Mouse (Mus musculus): Measurements from ENCODE around the gene Slco1a5. TPM values are rescaled to one million over a fixed set of nuclear protein-coding genes. Genes with fewer than 3 reads are reported as not detected.

Gene Slco1a5
- polyA plus RNA-seq, 1 experiment from 2014 or later: 0.32 TPM

GRCm38 (mm10) chr6:142239468-142239867 lies 83.3 kb downstream of the Slco1a5 start:
- no peak overlapping the region for H3K9ac ChIP-seq (replicated peaks; ENCODE audit: low read length)
- H3K4me3 ChIP-seq (replicated peaks; ENCODE audit: low read depth, low read length): no peak overlapping the region
- no peaks in the 10 kb centered on the region for H3K9me3 ChIP-seq (ENCODE audit: control insufficient read depth, low read length)
- DNase-seq (no peak), ATAC-seq (ENCODE audit: low FRiP score, low TSS enrichment) (no peak)
- WGBS: 89% methylated on average over 1 of the region's 1 CpGs
- no peaks in the 10 kb centered on the region for H3K4me1 ChIP-seq (ENCODE audit: control insufficient read depth, insufficient read depth, low read length)
- no peaks in the 10 kb centered on the region for H3K36me3 ChIP-seq (ENCODE audit: control insufficient read depth, insufficient read depth, low read length)
- H3K27ac ChIP-seq (replicated peaks; ENCODE audit: low read depth, low read length): no peak overlapping the region
- H3K27me3 ChIP-seq (ENCODE audit: control insufficient read depth, insufficient read depth, low read length): no peaks in the 10 kb centered on the region
- no peak overlapping the region for H3K4me2 ChIP-seq (ENCODE audit: low read length)

- H3K4me1 ChIP-seq (ENCODE audit: control insufficient read depth, insufficient read depth, low read length): no peaks in the 10 kb centered on the region
- no peak for ATAC-seq (ENCODE audit: low FRiP score, low TSS enrichment)
- H3K4me3 ChIP-seq (replicated peaks; ENCODE audit: low read depth, low read length): no peak overlapping the region
- H3K36me3 ChIP-seq (ENCODE audit: control insufficient read depth, insufficient read depth, low read length): no peaks in the 10 kb centered on the region
- H3K27me3 ChIP-seq (ENCODE audit: control insufficient read depth, insufficient read depth, low read length): no peaks in the 10 kb centered on the region
- no peak overlapping the region for H3K4me2 ChIP-seq (ENCODE audit: low read length)
- H3K27ac ChIP-seq (replicated peaks; ENCODE audit: low read depth, low read length): no peak overlapping the region
- H3K9ac ChIP-seq (replicated peaks; ENCODE audit: low read length): no peak overlapping the region
- DNase-seq: no peak
- no peaks in the 10 kb centered on the region for H3K9me3 ChIP-seq (ENCODE audit: control insufficient read depth, low read length)
These were observed 102.6 kb downstream of the Slco1a5 start for GRCm38 (mm10) chr6:142220138-142220537.

GRCm38 (mm10) chr6:142211821-142212220 lies 111.0 kb downstream of the Slco1a5 start:
- Histone ChIP-seq H3K4me1 (ENCODE audit: control insufficient read depth, insufficient read depth, low read length) (no peaks in the 10 kb centered on the region), H3K4me2 (ENCODE audit: low read length) (no peak overlapping the region), H3K4me3 (replicated peaks; ENCODE audit: low read depth, low read length) (no peak overlapping the region), H3K27ac (replicated peaks; ENCODE audit: low read depth, low read length) (no peak overlapping the region), H3K36me3 (ENCODE audit: control insufficient read depth, insufficient read depth, low read length) (no peaks in the 10 kb centered on the region), H3K9me3 (ENCODE audit: control insufficient read depth, low read length) (no peaks in the 10 kb centered on the region), H3K9ac (replicated peaks; ENCODE audit: low read length) (no peak overlapping the region), H3K27me3 (ENCODE audit: control insufficient read depth, insufficient read depth, low read length) (no peaks in the 10 kb centered on the region)
- DNase-seq (no peak), ATAC-seq (ENCODE audit: low FRiP score, low TSS enrichment) (no peak)

GRCm38 (mm10) chr6:142209749-142210148 lies 113.0 kb downstream of the Slco1a5 start:
- DNase-seq (no peak), ATAC-seq (ENCODE audit: low FRiP score, low TSS enrichment) (no peak)
- H3K4me3 ChIP-seq (replicated peaks; ENCODE audit: low read depth, low read length): no peak overlapping the region
- H3K4me1 ChIP-seq (ENCODE audit: control insufficient read depth, insufficient read depth, low read length): no peaks in the 10 kb centered on the region
- H3K27ac ChIP-seq (replicated peaks; ENCODE audit: low read depth, low read length): no peak overlapping the region
- no peaks in the 10 kb centered on the region for H3K27me3 ChIP-seq (ENCODE audit: control insufficient read depth, insufficient read depth, low read length)
- no peaks in the 10 kb centered on the region for H3K9me3 ChIP-seq (ENCODE audit: control insufficient read depth, low read length)
- H3K4me2 ChIP-seq (ENCODE audit: low read length): no peak overlapping the region
- no peak overlapping the region for H3K9ac ChIP-seq (replicated peaks; ENCODE audit: low read length)
- no peaks in the 10 kb centered on the region for H3K36me3 ChIP-seq (ENCODE audit: control insufficient read depth, insufficient read depth, low read length)

- Histone ChIP-seq H3K4me2 (ENCODE audit: low read length) (no peak within 1 kb of the TSS), H3K36me3 (ENCODE audit: control insufficient read depth, insufficient read depth, low read length) (no peaks in the 10 kb centered on the region), H3K4me1 (ENCODE audit: control insufficient read depth, insufficient read depth, low read length) (no peaks in the 10 kb centered on the region), H3K27ac (replicated peaks; ENCODE audit: low read depth, low read length) (no peak within 1 kb of the TSS), H3K4me3 (replicated peaks; ENCODE audit: low read depth, low read length) (no peak within 1 kb of the TSS), H3K9ac (replicated peaks; ENCODE audit: low read length) (no peak within 1 kb of the TSS), H3K9me3 (ENCODE audit: control insufficient read depth, low read length) (no peaks in the 10 kb centered on the region), H3K27me3 (ENCODE audit: control insufficient read depth, insufficient read depth, low read length) (no peaks in the 10 kb centered on the region)
- 95% methylated on average over 4 of the region's 4 CpGs for WGBS
- DNase-seq: no peak
- no peak for ATAC-seq (ENCODE audit: low FRiP score, low TSS enrichment)
These were observed 114.4 kb downstream of the Slco1a5 start, which contains the start of gene Slco1a6 for GRCm38 (mm10) chr6:142208421-142208820. Gene Slco1a6, minus strand, starts transcription at chr6:142208521.

GRCm38 (mm10) chr6:142200524-142200923 lies 122.3 kb downstream of the Slco1a5 start:
- no peaks in the 10 kb centered on the region for H3K36me3 ChIP-seq (ENCODE audit: control insufficient read depth, insufficient read depth, low read length)
- ATAC-seq (ENCODE audit: low FRiP score, low TSS enrichment): no peak
- no peaks in the 10 kb centered on the region for H3K9me3 ChIP-seq (ENCODE audit: control insufficient read depth, low read length)
- no peak overlapping the region for H3K9ac ChIP-seq (replicated peaks; ENCODE audit: low read length)
- no peaks in the 10 kb centered on the region for H3K4me1 ChIP-seq (ENCODE audit: control insufficient read depth, insufficient read depth, low read length)
- no peak for DNase-seq
- no peaks in the 10 kb centered on the region for H3K27me3 ChIP-seq (ENCODE audit: control insufficient read depth, insufficient read depth, low read length)
- H3K4me2 ChIP-seq (ENCODE audit: low read length): no peak overlapping the region
- H3K4me3 ChIP-seq (replicated peaks; ENCODE audit: low read depth, low read length): no peak overlapping the region
- no peak overlapping the region for H3K27ac ChIP-seq (replicated peaks; ENCODE audit: low read depth, low read length)

GRCm38 (mm10) chr6:142194245-142194644 lies 128.5 kb downstream of the Slco1a5 start:
- Histone ChIP-seq H3K4me2 (ENCODE audit: low read length) (no peak overlapping the region), H3K4me1 (ENCODE audit: control insufficient read depth, insufficient read depth, low read length) (no peaks in the 10 kb centered on the region), H3K9me3 (ENCODE audit: control insufficient read depth, low read length) (no peaks in the 10 kb centered on the region), H3K4me3 (replicated peaks; ENCODE audit: low read depth, low read length) (no peak overlapping the region), H3K36me3 (ENCODE audit: control insufficient read depth, insufficient read depth, low read length) (no peaks in the 10 kb centered on the region), H3K27me3 (ENCODE audit: control insufficient read depth, insufficient read depth, low read length) (no peaks in the 10 kb centered on the region), H3K27ac (replicated peaks; ENCODE audit: low read depth, low read length) (no peak overlapping the region), H3K9ac (replicated peaks; ENCODE audit: low read length) (no peak overlapping the region)
- ATAC-seq (ENCODE audit: low FRiP score, low TSS enrichment): no peak
- WGBS: 89% methylated on average over 8 of the region's 8 CpGs
- no peak for DNase-seq

- Histone ChIP-seq H3K27ac (replicated peaks; ENCODE audit: low read depth, low read length) (no peak overlapping the region), H3K4me1 (ENCODE audit: control insufficient read depth, insufficient read depth, low read length) (no peaks in the 10 kb centered on the region), H3K4me2 (ENCODE audit: low read length) (no peak overlapping the region), H3K9me3 (ENCODE audit: control insufficient read depth, low read length) (no peaks in the 10 kb centered on the region), H3K27me3 (ENCODE audit: control insufficient read depth, insufficient read depth, low read length) (no peaks in the 10 kb centered on the region), H3K36me3 (ENCODE audit: control insufficient read depth, insufficient read depth, low read length) (no peaks in the 10 kb centered on the region), H3K4me3 (replicated peaks; ENCODE audit: low read depth, low read length) (no peak overlapping the region), H3K9ac (replicated peaks; ENCODE audit: low read length) (no peak overlapping the region)
- DNase-seq: no peak
- no peak for ATAC-seq (ENCODE audit: low FRiP score, low TSS enrichment)
- 70% methylated on average over 1 of the region's 1 CpGs for WGBS
These were observed 130.8 kb downstream of the Slco1a5 start for GRCm38 (mm10) chr6:142191962-142192361.

- Histone ChIP-seq H3K9me3 (ENCODE audit: control insufficient read depth, low read length) (no peaks in the 10 kb centered on the region; the same call in 1 of the 2 replicates), H3K9ac (replicated peaks; ENCODE audit: low read length) (no peak overlapping the region), H3K27ac (replicated peaks; ENCODE audit: low read depth, low read length) (no peak overlapping the region), H3K4me3 (replicated peaks; ENCODE audit: low read depth, low read length) (no peak overlapping the region), H3K4me1 (ENCODE audit: control insufficient read depth, insufficient read depth, low read length) (no peaks in the 10 kb centered on the region), H3K4me2 (ENCODE audit: low read length) (no peak overlapping the region), H3K36me3 (ENCODE audit: control insufficient read depth, insufficient read depth, low read length) (no peaks in the 10 kb centered on the region), H3K27me3 (ENCODE audit: control insufficient read depth, insufficient read depth, low read length) (no peaks in the 10 kb centered on the region)
- ATAC-seq (ENCODE audit: low FRiP score, low TSS enrichment) (no peak), DNase-seq (no peak)
- WGBS: 96% methylated on average over 3 of the region's 3 CpGs
These were observed 135.4 kb downstream of the Slco1a5 start for GRCm38 (mm10) chr6:142187426-142187825.

All from midbrain, embryonic 14.5 days (tissue).